Mouse (Mus musculus): Measurements from ENCODE around the gene Spred2. TPM values are rescaled to one million over a fixed set of nuclear protein-coding genes. Genes with fewer than 3 reads are reported as not detected.

The Spred2 gene
- polyA plus RNA-seq, 1 experiment from 2014 or later = 3.5 TPM

DNA sequence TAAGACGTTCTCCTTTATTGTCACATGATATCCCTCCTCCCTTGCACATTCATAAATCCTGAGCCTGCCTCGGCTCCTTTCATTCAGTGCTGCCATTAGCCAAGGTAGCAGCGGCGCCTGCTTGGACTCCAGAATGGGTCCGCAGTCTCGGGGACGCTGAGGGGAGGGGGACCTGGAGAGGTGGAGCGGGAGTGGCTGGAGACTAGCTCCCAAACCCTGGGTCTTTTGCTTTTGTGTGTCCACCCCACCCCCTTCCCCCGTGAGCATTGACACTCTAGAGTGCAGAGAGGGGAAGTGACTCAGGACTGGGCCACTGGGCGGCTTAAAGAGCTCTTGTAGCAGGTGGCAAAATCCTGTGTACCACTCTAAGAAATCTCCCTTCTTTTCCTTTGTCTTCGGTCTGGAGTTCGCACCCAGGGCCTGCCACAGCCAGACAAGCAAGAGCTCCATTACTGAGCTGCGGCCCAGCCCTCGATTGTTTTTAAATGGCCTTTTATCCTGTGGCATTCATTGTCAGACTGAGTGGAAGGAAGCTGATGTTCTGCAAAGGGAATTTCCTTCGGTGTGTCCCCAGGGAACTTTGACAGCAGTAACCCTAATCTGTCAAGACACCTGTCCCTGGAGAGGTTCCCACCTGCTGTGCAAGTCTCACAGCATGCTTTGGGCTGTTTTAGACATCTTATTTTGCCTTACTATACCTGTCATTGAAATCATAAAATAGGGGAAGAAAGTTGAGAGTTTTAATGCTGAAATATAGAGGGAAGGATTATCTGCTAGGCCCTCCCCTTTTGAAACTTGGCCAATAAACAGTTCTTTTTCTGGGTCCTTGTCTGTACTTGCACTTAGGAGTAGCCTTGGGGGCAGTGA lies 2.0 kb downstream of the Spred2 start:
- peak; percentile 18 for ATAC-seq (ENCODE audit: low FRiP score, low TSS enrichment)
- H3K9me3 ChIP-seq (ENCODE audit: control insufficient read depth, low read length) = no peaks in the 10 kb centered on the region

DNA sequence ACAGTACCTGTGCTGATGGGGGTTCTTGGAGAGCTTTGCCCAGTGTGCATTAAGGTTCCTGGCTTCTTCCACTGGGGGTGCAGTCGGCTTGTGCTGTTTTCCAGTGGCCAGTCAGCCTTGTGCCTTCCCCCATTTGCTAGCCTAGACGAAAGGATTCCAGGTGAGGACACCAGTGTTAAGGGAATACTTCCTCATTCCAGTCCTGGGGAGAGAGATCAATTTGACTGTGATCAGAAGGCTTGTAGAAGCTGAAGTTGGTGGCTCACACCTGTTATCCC lies 2.6 kb downstream of the Spred2 start:
- peak overlapping the region; percentile 88; the same call in 1 of the 2 replicates for H3K4me2 ChIP-seq (replicated peaks; ENCODE audit: low read depth)
- 0 out of 2 replicates have a peak, but pooled peaks have one; percentile 14 for TF ChIP-seq CTCF (IDR thresholded peaks at IDR 0.05; ENCODE audit: low read depth)
- no peak for TF ChIP-seq EP300 (optimal IDR thresholded peaks at IDR 0.05)
- no peak overlapping the region for H3K9ac ChIP-seq (ENCODE audit: low read length)
- no peaks in the 10 kb centered on the region for H3K36me3 ChIP-seq (ENCODE audit: control insufficient read depth, insufficient read depth, low read length)
- DNase-seq (ENCODE audit: low spot score) (no peak), ATAC-seq (ENCODE audit: low FRiP score, low TSS enrichment) (no peak)
- H3K4me1 ChIP-seq (replicated peaks; ENCODE audit: control insufficient read depth, insufficient read depth) = 0 out of 2 replicates have a peak, but pooled peaks cover 4% of the 10 kb centered on the region
- no peaks in the 10 kb centered on the region for H3K27me3 ChIP-seq (ENCODE audit: control insufficient read depth, insufficient read depth, low read length)
- WGBS = 51% methylated on average over 2 of the region's 2 CpGs
- no peak overlapping the region for H3K27ac ChIP-seq (replicated peaks)
- no peak overlapping the region for H3K4me3 ChIP-seq (ENCODE audit: low read depth, low read length)
- no peaks in the 10 kb centered on the region for H3K9me3 ChIP-seq (ENCODE audit: control insufficient read depth, low read length)

More for the DNA sequence above, 2.0 kb downstream of the Spred2 start:
- Histone ChIP-seq H3K4me3 (ENCODE audit: low read depth, low read length) (peak overlapping the region; percentile 95), H3K4me1 (replicated peaks; ENCODE audit: control insufficient read depth, insufficient read depth) (0 out of 2 replicates have a peak, but pooled peaks cover 4% of the 10 kb centered on the region), H3K9ac (ENCODE audit: low read length) (peak overlapping the region; percentile 96), H3K4me2 (replicated peaks; ENCODE audit: low read depth) (peak overlapping the region; percentile 88), H3K27me3 (ENCODE audit: control insufficient read depth, insufficient read depth, low read length) (no peaks in the 10 kb centered on the region), H3K36me3 (ENCODE audit: control insufficient read depth, insufficient read depth, low read length) (no peaks in the 10 kb centered on the region), H3K27ac (replicated peaks) (peak overlapping the region; percentile 97)
- TF ChIP-seq CTCF (IDR thresholded peaks at IDR 0.05; ENCODE audit: low read depth) (no peak), EP300 (optimal IDR thresholded peaks at IDR 0.05) (no peak)
- peak; percentile 62 for DNase-seq (ENCODE audit: low spot score)
- 3% methylated on average over 15 of the region's 15 CpGs for WGBS

DNA sequence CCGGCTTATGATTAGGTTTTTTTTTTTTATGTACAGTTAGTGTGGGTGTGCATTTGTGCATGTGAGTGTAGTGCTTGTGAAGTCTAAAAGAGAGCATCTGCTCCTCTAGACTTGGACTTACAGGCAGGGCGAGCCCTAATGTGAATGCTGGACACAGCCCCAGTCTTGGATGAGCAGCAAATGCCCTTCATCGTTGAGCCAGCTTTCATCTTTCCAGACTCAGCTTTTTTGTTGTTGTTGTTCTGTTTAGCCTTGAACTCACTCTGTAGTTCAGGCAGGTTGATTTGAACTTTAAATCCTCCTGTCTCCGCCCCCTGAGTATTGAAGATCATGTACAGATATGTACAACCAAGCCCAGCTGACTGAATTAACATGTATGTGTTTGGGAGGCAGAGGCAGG lies 4.5 kb downstream of the Spred2 start:
- Histone ChIP-seq H3K9ac (ENCODE audit: low read length) (no peak overlapping the region), H3K4me3 (ENCODE audit: low read depth, low read length) (no peak overlapping the region), H3K4me2 (replicated peaks; ENCODE audit: low read depth) (no peak overlapping the region), H3K36me3 (ENCODE audit: control insufficient read depth, insufficient read depth, low read length) (no peaks in the 10 kb centered on the region), H3K27me3 (ENCODE audit: control insufficient read depth, insufficient read depth, low read length) (no peaks in the 10 kb centered on the region), H3K9me3 (ENCODE audit: control insufficient read depth, low read length) (no peaks in the 10 kb centered on the region), H3K27ac (replicated peaks) (no peak overlapping the region), H3K4me1 (replicated peaks; ENCODE audit: control insufficient read depth, insufficient read depth) (0 out of 2 replicates have a peak, but pooled peaks cover 4% of the 10 kb centered on the region)
- ATAC-seq (ENCODE audit: low FRiP score, low TSS enrichment) (no peak), DNase-seq (ENCODE audit: low spot score) (no peak)
- 82% methylated on average over 4 of the region's 4 CpGs for WGBS
- TF ChIP-seq EP300 (optimal IDR thresholded peaks at IDR 0.05) = no peak
- TF ChIP-seq CTCF (IDR thresholded peaks at IDR 0.05; ENCODE audit: low read depth) = no peak

DNA sequence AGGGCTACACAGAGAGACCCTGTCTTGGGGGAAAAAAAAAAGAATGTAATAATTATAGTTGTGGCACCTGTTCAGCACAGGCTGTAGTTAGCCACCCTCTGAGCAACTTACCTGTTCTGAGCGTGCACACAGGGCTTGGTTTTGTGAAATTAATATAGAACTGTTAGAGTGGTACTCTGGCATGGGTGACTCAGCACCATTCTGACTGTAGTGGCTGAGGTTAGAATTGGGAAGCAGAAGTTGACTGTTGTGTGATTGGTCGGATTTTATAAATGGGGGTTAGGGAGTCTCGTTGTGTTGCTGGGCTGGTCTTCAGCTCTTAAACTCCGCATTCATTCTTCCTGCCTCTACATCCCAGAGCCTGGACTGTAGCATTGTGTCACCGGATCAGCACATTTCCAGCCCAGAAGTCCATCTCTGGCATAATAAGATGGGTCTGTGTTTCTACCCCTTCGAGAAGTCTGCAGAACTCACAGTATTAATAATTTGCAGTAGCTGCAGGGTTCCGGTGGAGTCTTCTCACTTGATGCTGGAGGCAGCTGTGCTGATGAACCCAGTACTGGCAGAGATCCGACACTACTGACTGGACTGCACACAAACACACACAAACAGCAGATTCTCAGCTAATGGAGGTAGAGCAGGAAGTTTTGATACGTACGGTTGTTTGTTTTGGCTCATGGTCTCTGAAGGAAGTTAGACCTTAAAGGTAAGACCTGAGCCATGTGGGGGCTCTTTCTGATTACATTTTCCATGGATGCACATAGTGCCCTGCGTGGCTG lies 5.1 kb downstream of the Spred2 start:
- no peak for DNase-seq (ENCODE audit: low spot score)
- no peaks in the 10 kb centered on the region for H3K9me3 ChIP-seq (ENCODE audit: control insufficient read depth, low read length)
- no peak overlapping the region for H3K4me3 ChIP-seq (ENCODE audit: low read depth, low read length)
- H3K27me3 ChIP-seq (ENCODE audit: control insufficient read depth, insufficient read depth, low read length) = no peaks in the 10 kb centered on the region
- 41% methylated on average over 11 of the region's 11 CpGs for WGBS
- no peak overlapping the region for H3K4me2 ChIP-seq (replicated peaks; ENCODE audit: low read depth)
- no peak overlapping the region for H3K9ac ChIP-seq (ENCODE audit: low read length)
- TF ChIP-seq EP300 (optimal IDR thresholded peaks at IDR 0.05) (no peak), CTCF (IDR thresholded peaks at IDR 0.05; ENCODE audit: low read depth) (no peak)
- 0 out of 2 replicates have a peak, but pooled peaks cover 4% of the 10 kb centered on the region for H3K4me1 ChIP-seq (replicated peaks; ENCODE audit: control insufficient read depth, insufficient read depth)
- peak overlapping the region; percentile 45; the same call in 1 of the 2 replicates for H3K27ac ChIP-seq (replicated peaks)
- no peaks in the 10 kb centered on the region for H3K36me3 ChIP-seq (ENCODE audit: control insufficient read depth, insufficient read depth, low read length)
- ATAC-seq (ENCODE audit: low FRiP score, low TSS enrichment) = no peak

DNA sequence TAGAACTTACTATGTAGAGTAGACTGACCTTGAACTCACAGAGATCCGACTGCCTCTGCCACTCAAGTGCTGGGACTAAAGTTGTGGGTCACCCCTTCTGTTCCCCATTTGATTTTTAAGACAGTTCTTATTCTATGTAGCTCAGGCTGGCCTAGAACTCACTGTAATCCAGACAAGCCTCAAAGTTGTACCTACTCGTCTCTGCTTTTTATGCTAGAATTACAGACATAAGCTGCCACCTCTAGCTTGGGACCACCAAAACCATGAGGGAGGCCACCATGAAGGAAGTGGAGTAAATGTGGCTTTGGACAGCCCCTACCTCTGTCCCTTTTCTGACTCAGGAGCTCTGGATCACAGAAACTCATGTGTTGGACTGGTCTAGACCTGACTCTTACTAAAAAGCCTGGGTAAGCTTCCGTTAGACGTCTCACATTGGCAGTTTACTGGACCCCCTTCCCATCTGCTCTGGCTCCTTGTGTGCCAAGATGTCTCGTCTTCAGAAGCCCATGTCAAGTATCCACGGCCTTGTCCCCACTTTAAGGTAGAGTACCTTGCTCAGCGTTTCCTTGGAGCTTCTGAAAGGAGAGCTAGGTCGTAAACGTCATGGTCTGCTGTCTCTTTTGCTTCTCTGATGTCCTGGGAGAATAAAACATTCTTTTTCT lies 7.5 kb downstream of the Spred2 start:
- Histone ChIP-seq H3K27ac (replicated peaks) (no peak overlapping the region), H3K4me1 (replicated peaks; ENCODE audit: control insufficient read depth, insufficient read depth) (no peaks in the 10 kb centered on the region), H3K9me3 (ENCODE audit: control insufficient read depth, low read length) (no peaks in the 10 kb centered on the region), H3K9ac (ENCODE audit: low read length) (no peak overlapping the region), H3K4me2 (replicated peaks; ENCODE audit: low read depth) (no peak overlapping the region), H3K36me3 (ENCODE audit: control insufficient read depth, insufficient read depth, low read length) (no peaks in the 10 kb centered on the region), H3K4me3 (ENCODE audit: low read depth, low read length) (no peak overlapping the region), H3K27me3 (ENCODE audit: control insufficient read depth, insufficient read depth, low read length) (no peaks in the 10 kb centered on the region)
- ATAC-seq (ENCODE audit: low FRiP score, low TSS enrichment) (no peak), DNase-seq (ENCODE audit: low spot score) (no peak)
- no peak for TF ChIP-seq CTCF (IDR thresholded peaks at IDR 0.05; ENCODE audit: low read depth)
- TF ChIP-seq EP300 (optimal IDR thresholded peaks at IDR 0.05) = no peak
- 92% methylated on average over 9 of the region's 9 CpGs for WGBS

Data from stomach, postnatal 0 days (tissue).